Mouse (Mus musculus): ENCODE measurements around the gene Ulk1. TPM values are rescaled to one million over a fixed set of nuclear protein-coding genes. Genes with fewer than 3 reads are reported as not detected.
"Not testable (repeated sequence)": the region's sequence is repeated elsewhere in the genome, so short reads cannot be mapped to it uniquely, and the experiment has no call there.

The Ulk1 gene
- total and polyA plus RNA-seq, 2 experiments from 2014 or later, result 21.1 to 69.8 TPM

GRCm38 (mm10) chr5:110840465-110840864 is 30.6 kb upstream of the Ulk1 start:
- TF ChIP-seq CTCF (IDR thresholded peaks at IDR 0.05), result peak; percentile 58
- Histone ChIP-seq H3K9me3 (ENCODE audit: low read length) (no peaks in the 10 kb centered on the region), H3K4me1 (ENCODE audit: insufficient read depth, low read length) (0 out of 2 replicates have a peak, but pooled peaks cover 3% of the 10 kb centered on the region), H3K4me3 (ENCODE audit: low read depth, low read length) (peak overlapping the region; percentile 66; the same call in 1 of the 2 replicates), H3K9ac (replicated peaks; ENCODE audit: low read length, poor library complexity, severe bottlenecking) (no peak overlapping the region; the same call in 1 of the 2 replicates), H3K36me3 (ENCODE audit: insufficient read depth, low read length) (no peaks in the 10 kb centered on the region), H3K4me2 (ENCODE audit: low read depth, low read length, poor library complexity, severe bottlenecking) (peak overlapping the region; percentile 89), H3K27me3 (ENCODE audit: insufficient read depth, low read length) (no peaks in the 10 kb centered on the region), H3K27ac (ENCODE audit: low read depth, low read length) (no peak overlapping the region)
- DNase-seq (ENCODE audit: low spot score) (peak; percentile 15), ATAC-seq (ENCODE audit: low FRiP score) (no peak)
- WGBS, result 12% methylated on average over 4 of the region's 4 CpGs

GRCm38 (mm10) chr5:110839678-110840365 is 29.9 kb upstream of the Ulk1 start, which contains the start of the genes Hscb and Chek2:
Gene Hscb, minus strand, starts transcription at chr5:110839777.
Gene Chek2, plus strand, starts transcription at chr5:110839979.
- DNase-seq (ENCODE audit: low spot score), result peak; percentile 99
- Histone ChIP-seq H3K27ac (ENCODE audit: low read depth, low read length) (peak within 1 kb of the TSS; percentile 52), H3K9me3 (ENCODE audit: low read length) (no peaks in the 10 kb centered on the region), H3K36me3 (ENCODE audit: insufficient read depth, low read length) (no peaks in the 10 kb centered on the region), H3K27me3 (ENCODE audit: insufficient read depth, low read length) (no peaks in the 10 kb centered on the region), H3K9ac (replicated peaks; ENCODE audit: low read length, poor library complexity, severe bottlenecking) (peak within 1 kb of the TSS; percentile 60), H3K4me1 (ENCODE audit: insufficient read depth, low read length) (0 out of 2 replicates have a peak, but pooled peaks cover 3% of the 10 kb centered on the region), H3K4me2 (ENCODE audit: low read depth, low read length, poor library complexity, severe bottlenecking) (peak within 1 kb of the TSS; percentile 89), H3K4me3 (ENCODE audit: low read depth, low read length) (peak within 1 kb of the TSS; percentile 66)
- WGBS, result under 1% methylated on average over 41 of the region's 41 CpGs
- ATAC-seq (ENCODE audit: low FRiP score), result peak; percentile 98
- peak; percentile 72 for TF ChIP-seq CTCF (IDR thresholded peaks at IDR 0.05)

- no peak for TF ChIP-seq CTCF (IDR thresholded peaks at IDR 0.05)
- DNase-seq (ENCODE audit: low spot score) (no peak), ATAC-seq (ENCODE audit: low FRiP score) (peak; percentile 86)
- Histone ChIP-seq H3K4me1 (ENCODE audit: insufficient read depth, low read length) (0 out of 2 replicates have a peak, but pooled peaks cover 3% of the 10 kb centered on the region), H3K9me3 (ENCODE audit: low read length) (no peaks in the 10 kb centered on the region), H3K36me3 (ENCODE audit: insufficient read depth, low read length) (no peaks in the 10 kb centered on the region), H3K27ac (ENCODE audit: low read depth, low read length) (peak overlapping the region; percentile 52), H3K4me3 (ENCODE audit: low read depth, low read length) (peak overlapping the region; percentile 66), H3K27me3 (ENCODE audit: insufficient read depth, low read length) (no peaks in the 10 kb centered on the region), H3K4me2 (ENCODE audit: low read depth, low read length, poor library complexity, severe bottlenecking) (peak overlapping the region; percentile 74), H3K9ac (replicated peaks; ENCODE audit: low read length, poor library complexity, severe bottlenecking) (peak overlapping the region; percentile 60)
- 8% methylated on average over 28 of the region's 28 CpGs for WGBS
Measured at GRCm38 (mm10) chr5:110839038-110839677, 29.3 kb upstream of the Ulk1 start.

GRCm38 (mm10) chr5:110838016-110838415 is 28.1 kb upstream of the Ulk1 start:
- not testable (repeated sequence) for H3K4me2 ChIP-seq (ENCODE audit: low read depth, low read length, poor library complexity, severe bottlenecking); H3K27me3 ChIP-seq (ENCODE audit: insufficient read depth, low read length); H3K9me3 ChIP-seq (ENCODE audit: low read length); H3K27ac ChIP-seq (ENCODE audit: low read depth, low read length); H3K4me1 ChIP-seq (ENCODE audit: insufficient read depth, low read length); H3K4me3 ChIP-seq (ENCODE audit: low read depth, low read length); DNase-seq (ENCODE audit: low spot score); H3K9ac ChIP-seq (replicated peaks; ENCODE audit: low read length, poor library complexity, severe bottlenecking); H3K36me3 ChIP-seq (ENCODE audit: insufficient read depth, low read length); ATAC-seq (ENCODE audit: low FRiP score)
- WGBS, result 88% methylated on average over 5 of the region's 5 CpGs

GRCm38 (mm10) chr5:110835959-110836358 is 26.1 kb upstream of the Ulk1 start:
- no peak overlapping the region for H3K27ac ChIP-seq (ENCODE audit: low read depth, low read length)
- DNase-seq (ENCODE audit: low spot score) (peak; percentile 35), ATAC-seq (ENCODE audit: low FRiP score) (no peak)
- no peaks in the 10 kb centered on the region for H3K36me3 ChIP-seq (ENCODE audit: insufficient read depth, low read length)
- H3K9me3 ChIP-seq (ENCODE audit: low read length), result no peaks in the 10 kb centered on the region
- TF ChIP-seq CTCF (IDR thresholded peaks at IDR 0.05), result peak; percentile 78
- H3K4me2 ChIP-seq (ENCODE audit: low read depth, low read length, poor library complexity, severe bottlenecking), result no peak overlapping the region
- H3K4me1 ChIP-seq (ENCODE audit: insufficient read depth, low read length), result 0 out of 2 replicates have a peak, but pooled peaks cover 3% of the 10 kb centered on the region
- H3K27me3 ChIP-seq (ENCODE audit: insufficient read depth, low read length), result no peaks in the 10 kb centered on the region
- 31% methylated on average over 3 of the region's 3 CpGs for WGBS
- H3K4me3 ChIP-seq (ENCODE audit: low read depth, low read length), result no peak overlapping the region
- no peak overlapping the region for H3K9ac ChIP-seq (replicated peaks; ENCODE audit: low read length, poor library complexity, severe bottlenecking)

Data from midbrain, postnatal 0 days (tissue).